Mouse (Mus musculus): Measurements from ENCODE around the gene Ifit1bl1.

Gene Ifit1bl1

DNA sequence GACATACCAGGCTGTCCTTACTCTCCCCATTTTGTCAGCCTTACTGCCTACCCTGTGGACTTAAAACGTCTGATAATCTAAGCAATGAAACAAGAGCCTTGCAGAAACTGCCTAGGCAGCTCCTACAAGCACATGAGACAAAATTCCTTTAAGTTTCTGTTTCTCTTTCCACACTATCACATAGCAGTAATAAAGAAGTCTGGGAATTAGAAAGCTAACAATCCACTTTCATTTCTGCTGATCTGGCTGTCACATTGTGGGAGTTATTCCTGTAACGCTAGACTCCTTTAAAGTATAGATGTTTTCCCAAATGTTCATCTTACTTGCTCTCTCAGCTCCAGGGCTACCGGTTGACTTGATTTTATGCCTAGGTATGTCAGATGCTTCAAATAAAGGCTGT lies 48.2 kb downstream of the Ifit1bl1 start:
- CTCF ChIA-PET: no interaction called here

GRCm38 (mm10) chr19:34553021-34553420 lies 48.7 kb downstream of the Ifit1bl1 start:
- CTCF ChIA-PET: no interaction called here
- POLR2A ChIA-PET: interaction anchor here in 1 of 4 experiments (0.5 kb wide), 1 partner anchor 120 kb away, joined by 6 read pairs; no protein-coding TSS in a partner anchor

More for the DNA sequence above, 48.2 kb downstream of the Ifit1bl1 start:
- POLR2A ChIA-PET: interaction anchor here in 1 of 4 experiments (0.5 kb wide), 1 partner anchor 119 kb away, joined by 6 read pairs; no protein-coding TSS in a partner anchor

- ChIA-PET CTCF (no interaction called here), POLR2A (no interaction called here)
Observed at GRCm38 (mm10) chr19:34551981-34552380, 49.8 kb downstream of the Ifit1bl1 start.

- ChIA-PET CTCF (interaction anchor here (0.5 to 3.4 kb wide), 57 partner anchors 8 to 1533 kb away, joined by 3 to 41 read pairs (median 3); partner anchors contain the start of genes Lipa (in 3 of the 4), Kif20b (in 2 of the 4), Acta2 (in 1 of the 4) and Ch25h (in 1 of the 4)), POLR2A (interaction anchor here in 3 of 4 experiments (0.6 to 1.3 kb wide), 4 partner anchors 9 to 88 kb away, joined by 3 to 5 read pairs (median 3); partner anchors contain the start of gene Lipa (in 1 of the 3))
Observed at GRCm38 (mm10) chr19:34550534-34551223, 51.1 kb downstream of the Ifit1bl1 start, which contains the start of gene Ifit2. Ifit2 (plus strand) TSS chr19:34550694.

DNA sequence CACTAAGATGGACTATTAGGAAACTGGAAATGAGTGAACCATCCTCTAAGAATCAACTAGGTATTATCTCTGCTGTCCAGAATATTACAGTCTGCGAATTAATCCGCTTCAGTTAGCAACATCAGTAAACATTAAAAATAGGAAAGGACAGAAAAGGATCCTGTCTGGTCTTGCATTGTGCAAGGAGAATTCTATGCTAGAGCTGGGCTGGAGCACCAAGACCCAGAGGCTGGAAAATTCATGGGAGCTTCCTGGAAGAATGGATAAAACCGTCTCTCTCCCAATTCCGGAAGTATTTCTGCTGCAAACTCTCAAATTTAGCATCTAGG lies 51.6 kb downstream of the Ifit1bl1 start:
- POLR2A ChIA-PET: interaction anchor here in 2 of 4 experiments (0.8 to 1.3 kb wide), 3 partner anchors 8 to 23 kb away, joined by 3 to 5 read pairs (median 3); partner anchors contain the start of gene Lipa (in 1 of the 2)

GRCm38 (mm10) chr19:34547976-34548375 lies 53.8 kb downstream of the Ifit1bl1 start:
- CTCF ChIA-PET: interaction anchor here (0.5 to 3.4 kb wide), 28 partner anchors 8 to 1940 kb away, joined by 3 to 41 read pairs (median 3); partner anchors contain the start of gene Ifit1 (in 1 of the 4)
- POLR2A ChIA-PET: interaction anchor here in 1 of 4 experiments (0.6 kb wide), 1 partner anchor 610 kb away, joined by 4 read pairs; no protein-coding TSS in a partner anchor

More for the DNA sequence above, 51.6 kb downstream of the Ifit1bl1 start:
- CTCF ChIA-PET: interaction anchor here (0.6 to 3.4 kb wide), 46 partner anchors 9 to 1533 kb away, joined by 3 to 41 read pairs (median 3); partner anchors contain the start of genes Lipa (in 3 of the 4), Kif20b (in 2 of the 4), Acta2 (in 1 of the 4) and Ch25h (in 1 of the 4)

- CTCF ChIA-PET: interaction anchor here in 1 of 4 experiments (0.6 kb wide), 1 partner anchor 93 kb away, joined by 3 read pairs; no protein-coding TSS in a partner anchor
- POLR2A ChIA-PET: no interaction called here
Observed at GRCm38 (mm10) chr19:34546211-34546610, 55.5 kb downstream of the Ifit1bl1 start.

Measured in embryonic stem cell, embryonic (primary cell).